Mouse (Mus musculus) embryonic fibroblast, embryonic 13.5 days (primary cell): ENCODE measurements around the gene Rora.

Experiments
- CTCF ChIP-seq: IDR thresholded peaks from 2 replicates; pipeline ENCODE4 v1.5.1; 2011; ENCODE audit warnings: mild to moderate bottlenecking, control low read depth, low read length, moderate library complexity, borderline replicate concordance; ENCODE audit not compliant: insufficient read depth
- POLR2A ChIP-seq: IDR thresholded peaks from 2 replicates; pipeline ENCODE4 v1.6.1; 2011; ENCODE audit warnings: low read depth, mild to moderate bottlenecking, control low read depth, low read length, moderate library complexity

DNA sequence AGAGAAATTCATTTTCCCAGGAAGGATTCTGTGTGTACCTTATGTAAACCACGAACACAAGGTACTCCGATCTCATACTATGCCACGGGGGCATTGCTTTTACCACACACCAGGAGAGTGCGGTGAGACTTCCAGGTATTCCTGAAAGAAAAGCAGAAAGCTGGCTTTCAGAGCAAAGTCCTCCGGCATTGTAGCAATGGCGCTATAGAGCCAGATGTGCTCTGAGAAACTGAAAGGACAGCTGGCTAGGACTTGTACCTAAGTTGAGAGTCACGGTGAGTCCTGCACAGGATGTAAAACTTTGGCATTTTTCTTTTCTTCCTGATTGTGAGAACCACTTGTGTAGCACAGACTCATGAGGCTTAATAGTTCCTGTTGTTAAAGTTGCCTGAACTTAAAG, 728.2 kb downstream of the Rora start:
- TF ChIP-seq POLR2A (no peak), CTCF (no peak)
